17 mouse cellular contexts compared by ENCODE assay signal in genomic region chr13:59970430-59970829, GRCm38 (mm10).
DNase-seq lines count a peak whose midpoint lies in the region; ATAC-seq and TF ChIP-seq lines count a peak whose summit lies in the region.
"Had no signal": no experiment of that assay in that cellular context is flagged by ENCODE, and none has a peak within 500 bp of the region (broad histone marks: within the 10 kb centered on the region; RNA-seq: fewer than 3 reads in every experiment).

No protein-coding gene starts in this region.

- peaks cover 2% of the 10 kb centered on the region; the same call in 1 of the 2 replicates for H3K27me3 ChIP-seq in heart, embryonic 13.5 days (replicated peaks)
- H3K27me3 ChIP-seq in midbrain, embryonic 10.5 days (ENCODE audit: low read depth, poor library complexity, severe bottlenecking), result peaks cover 85% of the 10 kb centered on the region
- H3K27me3 ChIP-seq in midbrain, postnatal 0 days (ENCODE audit: insufficient read depth, low read length), result peaks cover 6% of the 10 kb centered on the region; the same call in 1 of the 2 replicates
- H3K27me3 ChIP-seq in forebrain, embryonic 14.5 days (replicated peaks; ENCODE audit: control insufficient read depth, insufficient read depth, low read length), result no peaks in the 10 kb centered on the region
- peaks cover 51% of the 10 kb centered on the region for H3K27me3 ChIP-seq in midbrain, embryonic 13.5 days
- H3K27me3 ChIP-seq: heart, embryonic 15.5 days; Patski had no signal

- no peak for TF ChIP-seq CTCF in midbrain, postnatal 0 days (IDR thresholded peaks at IDR 0.05)

- peaks cover 42% of the 10 kb centered on the region for H3K4me1 ChIP-seq in heart, embryonic 13.5 days
- peaks cover 40% of the 10 kb centered on the region for H3K4me1 ChIP-seq in midbrain, embryonic 10.5 days
- H3K4me1 ChIP-seq in midbrain, postnatal 0 days (ENCODE audit: insufficient read depth, low read length), result no peaks in the 10 kb centered on the region
- peaks cover 20% of the 10 kb centered on the region for H3K4me1 ChIP-seq in forebrain, embryonic 14.5 days (ENCODE audit: control insufficient read depth, insufficient read depth, low read length)
- peaks cover 34% of the 10 kb centered on the region for H3K4me1 ChIP-seq in midbrain, embryonic 13.5 days (replicated peaks)

- peak overlapping the region; percentile 72; the same call in 1 of the 2 replicates for H3K9ac ChIP-seq in heart, embryonic 13.5 days
- no peak overlapping the region for H3K9ac ChIP-seq in midbrain, postnatal 0 days (replicated peaks; ENCODE audit: low read length, poor library complexity, severe bottlenecking)
- no peak overlapping the region for H3K9ac ChIP-seq in forebrain, embryonic 14.5 days (ENCODE audit: low read length)
- no peak overlapping the region for H3K9ac ChIP-seq in midbrain, embryonic 13.5 days (replicated peaks)

- no peak overlapping the region for H3K4me3 ChIP-seq in heart, embryonic 13.5 days
- peak overlapping the region; percentile 48 for H3K4me3 ChIP-seq in midbrain, embryonic 10.5 days
- no peak overlapping the region for H3K4me3 ChIP-seq in midbrain, postnatal 0 days (ENCODE audit: low read depth, low read length)
- H3K4me3 ChIP-seq in forebrain, embryonic 14.5 days (ENCODE audit: low read depth, low read length), result no peak overlapping the region
- H3K4me3 ChIP-seq in midbrain, embryonic 13.5 days (replicated peaks), result no peak overlapping the region

- H3K4me2 ChIP-seq in heart, embryonic 13.5 days, result no peak overlapping the region
- H3K4me2 ChIP-seq in midbrain, postnatal 0 days (ENCODE audit: low read depth, low read length, poor library complexity, severe bottlenecking), result no peak overlapping the region
- H3K4me2 ChIP-seq in forebrain, embryonic 14.5 days (ENCODE audit: low read length), result no peak overlapping the region
- no peak overlapping the region for H3K4me2 ChIP-seq in midbrain, embryonic 13.5 days (replicated peaks)

- no peaks in the 10 kb centered on the region for H3K36me3 ChIP-seq in heart, embryonic 13.5 days
- no peaks in the 10 kb centered on the region for H3K36me3 ChIP-seq in midbrain, embryonic 10.5 days
- H3K36me3 ChIP-seq in midbrain, postnatal 0 days (ENCODE audit: insufficient read depth, low read length), result no peaks in the 10 kb centered on the region
- no peaks in the 10 kb centered on the region for H3K36me3 ChIP-seq in forebrain, embryonic 14.5 days (ENCODE audit: control insufficient read depth, insufficient read depth, low read length)
- no peaks in the 10 kb centered on the region for H3K36me3 ChIP-seq in midbrain, embryonic 13.5 days
- H3K36me3 ChIP-seq: heart, embryonic 15.5 days; neural tube, embryonic 13.5 days had no signal

- no peak for DNase-seq in heart, postnatal 25 days (ENCODE audit: low spot score)
- no peak for DNase-seq in midbrain, embryonic 10.5 days (ENCODE audit: low spot score)
- no peak for DNase-seq in midbrain, postnatal 0 days (ENCODE audit: low spot score)
- DNase-seq in forebrain, embryonic 14.5 days (ENCODE audit: low spot score), result no peak
- DNase-seq in frontal cortex, adult 2 months (ENCODE audit: extremely low spot score in 1 of 2, low spot score in 1 of 2), result no peak
- DNase-seq in c-Kit-positive CD71-positive TER-119-positive erythroid progenitor cells, embryonic 14.5 days (ENCODE audit: low spot score), result no peak
- DNase-seq: B cell, adult 2 months; cerebellum, adult 11-12 months; cerebellum, postnatal 36 days; gastrocnemius, postnatal 36 days; lung, postnatal 4 days; thymus, adult 18-20 months had no signal

- intact Hi-C loops in heart, postnatal 25 days (cut with DNase I), result no loop called here

- WGBS in heart, embryonic 13.5 days, result 55% methylated on average over 6 of the region's 6 CpGs
- WGBS in midbrain, embryonic 10.5 days, result 28% methylated on average over 6 of the region's 6 CpGs
- WGBS in midbrain, postnatal 0 days, result 38% methylated on average over 6 of the region's 6 CpGs
- 12% methylated on average over 6 of the region's 6 CpGs for WGBS in forebrain, embryonic 14.5 days
- 25% methylated on average over 6 of the region's 6 CpGs for WGBS in midbrain, embryonic 13.5 days

- H3K9me3 ChIP-seq in heart, embryonic 13.5 days, result no peaks in the 10 kb centered on the region
- no peaks in the 10 kb centered on the region for H3K9me3 ChIP-seq in midbrain, embryonic 10.5 days (replicated peaks)
- no peaks in the 10 kb centered on the region for H3K9me3 ChIP-seq in midbrain, postnatal 0 days (ENCODE audit: low read length)
- H3K9me3 ChIP-seq in forebrain, embryonic 14.5 days (replicated peaks; ENCODE audit: control insufficient read depth, low read length), result no peaks in the 10 kb centered on the region
- no peaks in the 10 kb centered on the region for H3K9me3 ChIP-seq in midbrain, embryonic 13.5 days
- H3K9me3 ChIP-seq: heart, embryonic 15.5 days; neural tube, embryonic 13.5 days had no signal

- no peak for ATAC-seq in heart, embryonic 13.5 days (ENCODE audit: extremely low read depth, insufficient number of reproducible peaks, low FRiP score, low TSS enrichment)
- no peak for ATAC-seq in midbrain, postnatal 0 days (ENCODE audit: low FRiP score)
- no peak for ATAC-seq in forebrain, embryonic 14.5 days
- ATAC-seq in midbrain, embryonic 13.5 days, result no peak
- ATAC-seq: Patski had no signal

- no peak overlapping the region for H3K27ac ChIP-seq in heart, embryonic 13.5 days (replicated peaks)
- peak overlapping the region; percentile 87 for H3K27ac ChIP-seq in midbrain, embryonic 10.5 days (replicated peaks)
- H3K27ac ChIP-seq in midbrain, postnatal 0 days (ENCODE audit: low read depth, low read length), result no peak overlapping the region
- peak overlapping the region; percentile 65 for H3K27ac ChIP-seq in forebrain, embryonic 14.5 days (ENCODE audit: low read depth, low read length)
- H3K27ac ChIP-seq in midbrain, embryonic 13.5 days, result peak overlapping the region; percentile 64; the same call in 1 of the 2 replicates
- H3K27ac ChIP-seq: heart, embryonic 15.5 days; neural tube, embryonic 13.5 days had no signal

Comparison
In these comparisons a context has a peak if more than half of its experiments do, and no peak if none do; other contexts are left out.
1. H3K27ac ChIP-seq: peak in midbrain, embryonic 10.5 days (single experiment), forebrain, embryonic 14.5 days (single experiment) and midbrain, embryonic 13.5 days (single experiment); none in heart, embryonic 13.5 days (single experiment) and midbrain, postnatal 0 days (single experiment).